Mouse (Mus musculus): ENCODE measurements at regions not wholly inside any gene's neighbourhood (a gene's known extent, or its start where the extent isn't known, plus 50 kb on each side); places are given as distances from the start of the nearest gene placed in this dataset.

- no peak for ATAC-seq (ENCODE audit: low read depth)
- H3K9ac ChIP-seq (ENCODE audit: low read depth, low read length), result no peak overlapping the region
- 59% methylated on average over 6 of the region's 6 CpGs for WGBS (ENCODE audit: insufficient replicate concordance)
- H3K36me3 ChIP-seq (ENCODE audit: control insufficient read depth, insufficient read depth), result no peaks in the 10 kb centered on the region
- H3K4me2 ChIP-seq (ENCODE audit: low read depth, low read length), result no peak overlapping the region
- H3K27me3 ChIP-seq (ENCODE audit: control insufficient read depth, insufficient read depth, low read depth, low read length), result no peaks in the 10 kb centered on the region
- H3K9me3 ChIP-seq (replicated peaks; ENCODE audit: control insufficient read depth, low read length), result no peaks in the 10 kb centered on the region
- no peak overlapping the region for H3K4me3 ChIP-seq (ENCODE audit: low read depth, low read length)
- H3K4me1 ChIP-seq (ENCODE audit: control insufficient read depth, low read depth, low read length), result no peaks in the 10 kb centered on the region
- no peak overlapping the region for H3K27ac ChIP-seq (ENCODE audit: low read length)
Measured at GRCm38 (mm10) chr8:49631286-49631685, 787.5 kb upstream of the Tenm3 start.

- ATAC-seq (ENCODE audit: low read depth), result no peak
- 38% methylated on average over 10 of the region's 10 CpGs for WGBS (ENCODE audit: insufficient replicate concordance)
Measured at GRCm38 (mm10) chr8:49627966-49628495, 784.3 kb upstream of the Tenm3 start.

GRCm38 (mm10) chr8:49595501-49595900 is 751.8 kb upstream of the Tenm3 start:
- no peaks in the 10 kb centered on the region for H3K9me3 ChIP-seq (replicated peaks; ENCODE audit: control insufficient read depth, low read length)
- H3K4me2 ChIP-seq (ENCODE audit: low read depth, low read length), result no peak overlapping the region
- no peaks in the 10 kb centered on the region for H3K4me1 ChIP-seq (ENCODE audit: control insufficient read depth, low read depth, low read length)
- no peak overlapping the region for H3K4me3 ChIP-seq (ENCODE audit: low read depth, low read length)
- no peaks in the 10 kb centered on the region for H3K36me3 ChIP-seq (ENCODE audit: control insufficient read depth, insufficient read depth)
- H3K27me3 ChIP-seq (ENCODE audit: control insufficient read depth, insufficient read depth, low read depth, low read length), result no peaks in the 10 kb centered on the region
- H3K9ac ChIP-seq (ENCODE audit: low read depth, low read length), result no peak overlapping the region
- 60% methylated on average over 2 of the region's 2 CpGs for WGBS (ENCODE audit: insufficient replicate concordance)
- ATAC-seq (ENCODE audit: low read depth), result no peak
- no peak overlapping the region for H3K27ac ChIP-seq (ENCODE audit: low read length)

More at GRCm38 (mm10) chr8:49627966-49628495, 784.3 kb upstream of the Tenm3 start:
- no peaks in the 10 kb centered on the region for H3K9me3 ChIP-seq (replicated peaks; ENCODE audit: control insufficient read depth, low read length)
- no peaks in the 10 kb centered on the region for H3K4me1 ChIP-seq (ENCODE audit: control insufficient read depth, low read depth, low read length)
- H3K36me3 ChIP-seq (ENCODE audit: control insufficient read depth, insufficient read depth), result no peaks in the 10 kb centered on the region
- no peak overlapping the region for H3K27ac ChIP-seq (ENCODE audit: low read length)
- no peaks in the 10 kb centered on the region for H3K27me3 ChIP-seq (ENCODE audit: control insufficient read depth, insufficient read depth, low read depth, low read length)
- no peak overlapping the region for H3K4me3 ChIP-seq (ENCODE audit: low read depth, low read length)
- no peak overlapping the region for H3K9ac ChIP-seq (ENCODE audit: low read depth, low read length)
- H3K4me2 ChIP-seq (ENCODE audit: low read depth, low read length), result no peak overlapping the region

- no peak overlapping the region for H3K9ac ChIP-seq (ENCODE audit: low read depth, low read length)
- H3K9me3 ChIP-seq (replicated peaks; ENCODE audit: control insufficient read depth, low read length), result no peaks in the 10 kb centered on the region
- no peak overlapping the region for H3K4me2 ChIP-seq (ENCODE audit: low read depth, low read length)
- 59% methylated on average over 3 of the region's 3 CpGs for WGBS (ENCODE audit: insufficient replicate concordance)
- no peak overlapping the region for H3K4me3 ChIP-seq (ENCODE audit: low read depth, low read length)
- H3K36me3 ChIP-seq (ENCODE audit: control insufficient read depth, insufficient read depth), result no peaks in the 10 kb centered on the region
- H3K27me3 ChIP-seq (ENCODE audit: control insufficient read depth, insufficient read depth, low read depth, low read length), result no peaks in the 10 kb centered on the region
- H3K4me1 ChIP-seq (ENCODE audit: control insufficient read depth, low read depth, low read length), result no peaks in the 10 kb centered on the region
- no peak for ATAC-seq (ENCODE audit: low read depth)
- H3K27ac ChIP-seq (ENCODE audit: low read length), result no peak overlapping the region
Measured at GRCm38 (mm10) chr8:49567423-49567822, 723.7 kb upstream of the Tenm3 start.

- Histone ChIP-seq H3K9ac (ENCODE audit: low read depth, low read length) (no peak overlapping the region), H3K27me3 (ENCODE audit: control insufficient read depth, insufficient read depth, low read depth, low read length) (no peaks in the 10 kb centered on the region), H3K27ac (ENCODE audit: low read length) (no peak overlapping the region), H3K36me3 (ENCODE audit: control insufficient read depth, insufficient read depth) (no peaks in the 10 kb centered on the region), H3K4me3 (ENCODE audit: low read depth, low read length) (no peak overlapping the region), H3K9me3 (replicated peaks; ENCODE audit: control insufficient read depth, low read length) (no peaks in the 10 kb centered on the region), H3K4me2 (ENCODE audit: low read depth, low read length) (no peak overlapping the region), H3K4me1 (ENCODE audit: control insufficient read depth, low read depth, low read length) (no peaks in the 10 kb centered on the region)
- ATAC-seq (ENCODE audit: low read depth), result no peak
- 77% methylated on average over 5 of the region's 5 CpGs for whole genome bisulfite sequencing (ENCODE audit: insufficient replicate concordance)
Measured at GRCm38 (mm10) chr8:49563499-49564279, 719.9 kb upstream of the Tenm3 start.

- Histone ChIP-seq H3K27me3 (ENCODE audit: control insufficient read depth, insufficient read depth, low read depth, low read length) (no peaks in the 10 kb centered on the region), H3K9me3 (replicated peaks; ENCODE audit: control insufficient read depth, low read length) (no peaks in the 10 kb centered on the region), H3K4me2 (ENCODE audit: low read depth, low read length) (no peak overlapping the region), H3K9ac (ENCODE audit: low read depth, low read length) (no peak overlapping the region), H3K4me3 (ENCODE audit: low read depth, low read length) (no peak overlapping the region), H3K4me1 (ENCODE audit: control insufficient read depth, low read depth, low read length) (no peaks in the 10 kb centered on the region), H3K36me3 (ENCODE audit: control insufficient read depth, insufficient read depth) (no peaks in the 10 kb centered on the region), H3K27ac (ENCODE audit: low read length) (no peak overlapping the region)
- 60% methylated on average over 4 of the region's 4 CpGs for WGBS (ENCODE audit: insufficient replicate concordance)
- no peak for ATAC-seq (ENCODE audit: low read depth)
Measured at GRCm38 (mm10) chr8:49562976-49563375, 719.2 kb upstream of the Tenm3 start.

GRCm38 (mm10) chr8:49555724-49556457 is 712.1 kb upstream of the Tenm3 start:
- H3K4me1 ChIP-seq (ENCODE audit: control insufficient read depth, low read depth, low read length), result no peaks in the 10 kb centered on the region
- no peak overlapping the region for H3K9ac ChIP-seq (ENCODE audit: low read depth, low read length)
- H3K9me3 ChIP-seq (replicated peaks; ENCODE audit: control insufficient read depth, low read length), result no peaks in the 10 kb centered on the region
- no peaks in the 10 kb centered on the region for H3K27me3 ChIP-seq (ENCODE audit: control insufficient read depth, insufficient read depth, low read depth, low read length)
- H3K27ac ChIP-seq (ENCODE audit: low read length), result no peak overlapping the region
- no peaks in the 10 kb centered on the region for H3K36me3 ChIP-seq (ENCODE audit: control insufficient read depth, insufficient read depth)
- no peak overlapping the region for H3K4me3 ChIP-seq (ENCODE audit: low read depth, low read length)
- ATAC-seq (ENCODE audit: low read depth), result no peak
- no peak overlapping the region for H3K4me2 ChIP-seq (ENCODE audit: low read depth, low read length)
- 59% methylated on average over 7 of the region's 7 CpGs for WGBS (ENCODE audit: insufficient replicate concordance)

- Histone ChIP-seq H3K4me1 (ENCODE audit: control insufficient read depth, low read depth, low read length) (no peaks in the 10 kb centered on the region), H3K4me2 (ENCODE audit: low read depth, low read length) (no peak overlapping the region), H3K4me3 (ENCODE audit: low read depth, low read length) (no peak overlapping the region), H3K36me3 (ENCODE audit: control insufficient read depth, insufficient read depth) (no peaks in the 10 kb centered on the region), H3K27ac (ENCODE audit: low read length) (no peak overlapping the region), H3K9ac (ENCODE audit: low read depth, low read length) (no peak overlapping the region), H3K9me3 (replicated peaks; ENCODE audit: control insufficient read depth, low read length) (no peaks in the 10 kb centered on the region), H3K27me3 (ENCODE audit: control insufficient read depth, insufficient read depth, low read depth, low read length) (no peaks in the 10 kb centered on the region)
- ATAC-seq (ENCODE audit: low read depth), result no peak
- 63% methylated on average over 3 of the region's 3 CpGs for WGBS (ENCODE audit: insufficient replicate concordance)
Measured at GRCm38 (mm10) chr8:49553175-49553574, 709.4 kb upstream of the Tenm3 start.

GRCm38 (mm10) chr8:49543321-49543720 is 699.6 kb upstream of the Tenm3 start:
- H3K36me3 ChIP-seq (ENCODE audit: control insufficient read depth, insufficient read depth), result no peaks in the 10 kb centered on the region
- no peak for ATAC-seq (ENCODE audit: low read depth)
- no peaks in the 10 kb centered on the region for H3K27me3 ChIP-seq (ENCODE audit: control insufficient read depth, insufficient read depth, low read depth, low read length)
- no peak overlapping the region for H3K27ac ChIP-seq (ENCODE audit: low read length)
- no peak overlapping the region for H3K4me2 ChIP-seq (ENCODE audit: low read depth, low read length)
- no peak overlapping the region for H3K9ac ChIP-seq (ENCODE audit: low read depth, low read length)
- no peaks in the 10 kb centered on the region for H3K9me3 ChIP-seq (replicated peaks; ENCODE audit: control insufficient read depth, low read length)
- no peak overlapping the region for H3K4me3 ChIP-seq (ENCODE audit: low read depth, low read length)
- 54% methylated on average over 4 of the region's 4 CpGs for WGBS (ENCODE audit: insufficient replicate concordance)
- no peaks in the 10 kb centered on the region for H3K4me1 ChIP-seq (ENCODE audit: control insufficient read depth, low read depth, low read length)
